Mouse (Mus musculus): ENCODE measurements around the gene Odf3b. TPM values are rescaled to one million over a fixed set of nuclear protein-coding genes. Genes with fewer than 3 reads are reported as not detected.

Gene Odf3b
- not detected for polyA plus RNA-seq (2014; fragmentation: Illumina TruSeq; extraction: RNeasy Lipid Tissue Mini Kit (QIAGEN cat#74804); ENCODE audit: low read depth, low replicate concordance)

GRCm38 (mm10) chr15:89378831-89379401 is at the start of gene Odf3b:
Odf3b (minus strand) TSS chr15:89379282.

GRCm38 (mm10) chr15:89425711-89426121 is 46.6 kb upstream of the Odf3b start, which contains the start of gene Cpt1b:
Cpt1b (minus strand) TSS chr15:89425863.

GRCm38 (mm10) chr15:89410118-89410517 is 31.0 kb upstream of the Odf3b start, which contains the start of gene Syce3:
Syce3 (minus strand) TSS chr15:89410503.

GRCm38 (mm10) chr15:89384617-89385016 is 5.5 kb upstream of the Odf3b start, which contains the start of gene Klhdc7b:
Klhdc7b (plus strand) TSS chr15:89384917.

GRCm38 (mm10) chr15:89376957-89377356 is 2.1 kb downstream of the Odf3b start, which contains the start of gene Tymp:
Tymp (minus strand) TSS chr15:89377039.

GRCm38 (mm10) chr15:89373762-89374248 is 5.3 kb downstream of the Odf3b start, which contains the start of gene Sco2:
Sco2 (minus strand) TSS chr15:89373846.

GRCm38 (mm10) chr15:89355241-89356187 is 23.6 kb downstream of the Odf3b start, which contains the start of the genes Lmf2 and Ncaph2:
Lmf2 (minus strand) TSS chr15:89355659.
Ncaph2 (plus strand) TSS chr15:89355719.

GRCm38 (mm10) chr15:89334271-89334670 is 44.8 kb downstream of the Odf3b start, which contains the start of gene Miox:
Miox (plus strand) TSS chr15:89334398.

Other genes starting within 250 kb of the Odf3b start
- gene Mapk12, start 238.6 kb downstream of the Odf3b start, polyA plus RNA-seq (2014; fragmentation: Illumina TruSeq; extraction: RNeasy Lipid Tissue Mini Kit (QIAGEN cat#74804); ENCODE audit: low read depth, low replicate concordance) = 1.2 TPM
- 0.41 TPM for gene Mapk11, start 229.7 kb downstream of the Odf3b start, polyA plus RNA-seq (2014; fragmentation: Illumina TruSeq; extraction: RNeasy Lipid Tissue Mini Kit (QIAGEN cat#74804); ENCODE audit: low read depth, low replicate concordance)
- gene Plxnb2, start 198.5 kb downstream of the Odf3b start, polyA plus RNA-seq (2014; fragmentation: Illumina TruSeq; extraction: RNeasy Lipid Tissue Mini Kit (QIAGEN cat#74804); ENCODE audit: low read depth, low replicate concordance) = 8.3 TPM
- gene Dennd6b, start 182.8 kb downstream of the Odf3b start, polyA plus RNA-seq (2014; fragmentation: Illumina TruSeq; extraction: RNeasy Lipid Tissue Mini Kit (QIAGEN cat#74804); ENCODE audit: low read depth, low replicate concordance) = 0.66 TPM
- 12.7 TPM for gene Ppp6r2, start 167.7 kb downstream of the Odf3b start, polyA plus RNA-seq (2014; fragmentation: Illumina TruSeq; extraction: RNeasy Lipid Tissue Mini Kit (QIAGEN cat#74804); ENCODE audit: low read depth, low replicate concordance)
- 4.3 TPM for gene Sbf1, start 64.0 kb downstream of the Odf3b start, polyA plus RNA-seq (2014; fragmentation: Illumina TruSeq; extraction: RNeasy Lipid Tissue Mini Kit (QIAGEN cat#74804); ENCODE audit: low read depth, low replicate concordance)
- not detected for gene Adm2, start 56.6 kb downstream of the Odf3b start, polyA plus RNA-seq (2014; fragmentation: Illumina TruSeq; extraction: RNeasy Lipid Tissue Mini Kit (QIAGEN cat#74804); ENCODE audit: low read depth, low replicate concordance)
- gene Miox, start 44.9 kb downstream of the Odf3b start, polyA plus RNA-seq (2014; fragmentation: Illumina TruSeq; extraction: RNeasy Lipid Tissue Mini Kit (QIAGEN cat#74804); ENCODE audit: low read depth, low replicate concordance) = not detected
- gene Lmf2, start 23.6 kb downstream of the Odf3b start, polyA plus RNA-seq (2014; fragmentation: Illumina TruSeq; extraction: RNeasy Lipid Tissue Mini Kit (QIAGEN cat#74804); ENCODE audit: low read depth, low replicate concordance) = 5.0 TPM
- 11.4 TPM for gene Ncaph2, start 23.6 kb downstream of the Odf3b start, polyA plus RNA-seq (2014; fragmentation: Illumina TruSeq; extraction: RNeasy Lipid Tissue Mini Kit (QIAGEN cat#74804); ENCODE audit: low read depth, low replicate concordance)
- gene Sco2, start 5.4 kb downstream of the Odf3b start, polyA plus RNA-seq (2014; fragmentation: Illumina TruSeq; extraction: RNeasy Lipid Tissue Mini Kit (QIAGEN cat#74804); ENCODE audit: low read depth, low replicate concordance) = 0.54 TPM
- gene Tymp, start 2.2 kb downstream of the Odf3b start, polyA plus RNA-seq (2014; fragmentation: Illumina TruSeq; extraction: RNeasy Lipid Tissue Mini Kit (QIAGEN cat#74804); ENCODE audit: low read depth, low replicate concordance) = not detected
- not detected for gene Klhdc7b, start 5.6 kb upstream of the Odf3b start, polyA plus RNA-seq (2014; fragmentation: Illumina TruSeq; extraction: RNeasy Lipid Tissue Mini Kit (QIAGEN cat#74804); ENCODE audit: low read depth, low replicate concordance)
- not detected for gene Syce3, start 31.2 kb upstream of the Odf3b start, polyA plus RNA-seq (2014; fragmentation: Illumina TruSeq; extraction: RNeasy Lipid Tissue Mini Kit (QIAGEN cat#74804); ENCODE audit: low read depth, low replicate concordance)
- gene Cpt1b, start 46.6 kb upstream of the Odf3b start, polyA plus RNA-seq (2014; fragmentation: Illumina TruSeq; extraction: RNeasy Lipid Tissue Mini Kit (QIAGEN cat#74804); ENCODE audit: low read depth, low replicate concordance) = not detected
- gene C730034F03Rik, start 50.3 kb upstream of the Odf3b start, polyA plus RNA-seq (2014; fragmentation: Illumina TruSeq; extraction: RNeasy Lipid Tissue Mini Kit (QIAGEN cat#74804); ENCODE audit: low read depth, low replicate concordance) = 3.1 TPM
- gene Gm44502, start 50.4 kb upstream of the Odf3b start, polyA plus RNA-seq (2014; fragmentation: Illumina TruSeq; extraction: RNeasy Lipid Tissue Mini Kit (QIAGEN cat#74804); ENCODE audit: low read depth, low replicate concordance) = 0.19 TPM
- gene Chkb, start 50.6 kb upstream of the Odf3b start, polyA plus RNA-seq (2014; fragmentation: Illumina TruSeq; extraction: RNeasy Lipid Tissue Mini Kit (QIAGEN cat#74804); ENCODE audit: low read depth, low replicate concordance) = 107 TPM
- gene Mapk8ip2, start 74.6 kb upstream of the Odf3b start, polyA plus RNA-seq (2014; fragmentation: Illumina TruSeq; extraction: RNeasy Lipid Tissue Mini Kit (QIAGEN cat#74804); ENCODE audit: low read depth, low replicate concordance) = 0.63 TPM
- gene Arsa, start 98.1 kb upstream of the Odf3b start, polyA plus RNA-seq (2014; fragmentation: Illumina TruSeq; extraction: RNeasy Lipid Tissue Mini Kit (QIAGEN cat#74804); ENCODE audit: low read depth, low replicate concordance) = 3.2 TPM
- gene Shank3, start 120.3 kb upstream of the Odf3b start, polyA plus RNA-seq (2014; fragmentation: Illumina TruSeq; extraction: RNeasy Lipid Tissue Mini Kit (QIAGEN cat#74804); ENCODE audit: low read depth, low replicate concordance) = 0.22 TPM
- not detected for gene Acr, start 189.0 kb upstream of the Odf3b start, polyA plus RNA-seq (2014; fragmentation: Illumina TruSeq; extraction: RNeasy Lipid Tissue Mini Kit (QIAGEN cat#74804); ENCODE audit: low read depth, low replicate concordance)
- 9.3 TPM for gene Rabl2, start 212.6 kb upstream of the Odf3b start, polyA plus RNA-seq (2014; fragmentation: Illumina TruSeq; extraction: RNeasy Lipid Tissue Mini Kit (QIAGEN cat#74804); ENCODE audit: low read depth, low replicate concordance)